Mouse (Mus musculus) spleen, adult 2 months (tissue): ENCODE measurements around the gene Edar. TPM values are rescaled to one million over a fixed set of nuclear protein-coding genes. Genes with fewer than 3 reads are reported as not detected.

Experiments used
- DNase-seq, 2 experiments: peaks; one replicate each; pipeline versions ENCODE4 v3.0.0 to v3.0.0-alpha.2; 2012 to 2021; ENCODE audit warnings: low spot score in 2 of 2, low read depth in 1 of 2
- H3K27ac ChIP-seq: fragments of 200-500 bp; 2 replicates; pipeline ENCODE4 v1.5.1; 2012; ENCODE audit warnings: low read length, inconsistent platforms; ENCODE audit not compliant: insufficient read depth
- H3K27me3 ChIP-seq: fragments of 200-500 bp; 2 replicates; pipeline ENCODE4 v1.6.1; 2012; ENCODE audit warnings: mild to moderate bottlenecking, moderate library complexity, low read length, inconsistent platforms; ENCODE audit not compliant: control insufficient read depth, insufficient read depth
- H3K36me3 ChIP-seq: fragments of 200-500 bp; 2 replicates; pipeline ENCODE4 v1.6.1; 2012; ENCODE audit warnings: mild to moderate bottlenecking, low read length, inconsistent platforms; ENCODE audit not compliant: control insufficient read depth, insufficient read depth
- H3K4me1 ChIP-seq: fragments of 200-500 bp; 2 replicates; pipeline ENCODE4 v1.6.1; 2011; ENCODE audit warnings: inconsistent platforms; ENCODE audit not compliant: control insufficient read depth, insufficient read depth, insufficient read length
- H3K4me3 ChIP-seq: fragments of 200-500 bp; 2 replicates; pipeline ENCODE4 v1.5.1; 2011; ENCODE audit warnings: mild to moderate bottlenecking, inconsistent platforms; ENCODE audit not compliant: insufficient read depth, insufficient read length; ENCODE audit errors: extremely low read depth
- CTCF ChIP-seq: fragments of 200-500 bp; IDR thresholded peaks from 2 replicates; pipeline ENCODE4 v1.5.1; 2011; ENCODE audit warnings: mild to moderate bottlenecking, inconsistent platforms; ENCODE audit not compliant: insufficient read depth, insufficient read length, insufficient replicate concordance; ENCODE audit errors: extremely low read depth
- POLR2A ChIP-seq: fragments of 200-500 bp; IDR thresholded peaks from 2 replicates; pipeline ENCODE4 v1.6.1; 2011; ENCODE audit warnings: low read depth, low read length, inconsistent platforms
- WGBS: fragments of 180-500 bp; shearing (Covaris S2); methylation state at CpG from one replicate; pipeline ENCODE4 v1.1.7; 2018; 5-methylcytosine and 5-hydroxymethylcytosine counted together
- polyA plus RNA-seq: library from polyadenylated mRNA; depleted of rRNA; stranded (reverse); fragments of >200 nt; gene quantifications from 2 replicates; pipeline ENCODE4 v1.2.3, GENCODE M21; 2012

Edar gene
- polyA plus RNA-seq, 1 experiment, result 0.72 TPM

DNA sequence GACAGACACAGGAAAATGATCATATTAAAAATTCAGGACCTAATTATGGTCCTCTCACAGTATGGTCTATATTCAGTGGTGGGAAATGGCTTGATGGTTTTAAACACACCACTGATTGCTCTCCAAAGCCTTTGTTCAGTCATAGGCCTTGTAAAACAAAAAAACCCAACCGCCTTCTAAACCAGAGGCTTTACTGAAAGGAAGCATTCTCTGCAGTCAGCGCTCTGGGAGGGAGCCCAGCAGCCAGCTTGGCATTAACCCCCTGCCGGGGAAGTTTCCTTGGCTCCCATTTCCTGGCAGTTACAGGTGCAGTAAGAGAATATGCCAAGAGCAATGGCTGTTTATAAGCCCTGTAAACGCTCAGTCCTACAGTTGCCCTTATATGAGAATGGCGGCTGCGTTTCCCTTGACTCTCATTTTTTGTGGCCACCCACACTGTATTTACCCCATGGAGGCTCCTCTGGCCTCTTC lies 74.0 kb downstream of the Edar start:
- WGBS, result 86% methylated on average over 6 of the region's 6 CpGs
- Histone ChIP-seq H3K36me3 (no peaks in the 10 kb centered on the region), H3K4me1 (no peaks in the 10 kb centered on the region), H3K4me3 (no peak overlapping the region), H3K27me3 (no peaks in the 10 kb centered on the region), H3K27ac (no peak overlapping the region)
- no peak for TF ChIP-seq CTCF
- no peak for TF ChIP-seq POLR2A
- DNase-seq, result no peak

DNA sequence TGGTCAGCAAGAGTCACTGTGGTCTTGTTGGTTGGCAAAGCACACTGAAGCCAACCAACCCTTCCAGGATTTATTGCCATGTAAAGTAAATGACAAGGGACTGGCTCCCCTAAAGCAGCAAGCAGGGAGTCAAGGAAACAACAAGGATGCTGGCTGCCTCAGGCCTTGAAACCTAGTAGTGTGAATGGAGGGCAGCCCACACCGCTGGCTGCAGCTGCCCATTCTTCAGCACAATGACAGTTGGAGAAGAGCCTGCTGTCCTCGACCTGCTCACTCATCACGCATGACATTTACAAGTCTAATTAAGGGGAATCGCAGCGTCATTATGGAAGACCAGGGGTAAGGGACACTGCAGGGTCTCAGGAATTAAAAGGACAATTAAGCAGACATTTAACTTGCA lies 74.5 kb downstream of the Edar start:
- Histone ChIP-seq H3K36me3 (no peaks in the 10 kb centered on the region), H3K4me3 (no peak overlapping the region), H3K4me1 (no peaks in the 10 kb centered on the region), H3K27me3 (no peaks in the 10 kb centered on the region), H3K27ac (no peak overlapping the region)
- DNase-seq, result no peak
- 75% methylated on average over 5 of the region's 5 CpGs for WGBS
- no peak for TF ChIP-seq CTCF
- TF ChIP-seq POLR2A, result no peak

DNA sequence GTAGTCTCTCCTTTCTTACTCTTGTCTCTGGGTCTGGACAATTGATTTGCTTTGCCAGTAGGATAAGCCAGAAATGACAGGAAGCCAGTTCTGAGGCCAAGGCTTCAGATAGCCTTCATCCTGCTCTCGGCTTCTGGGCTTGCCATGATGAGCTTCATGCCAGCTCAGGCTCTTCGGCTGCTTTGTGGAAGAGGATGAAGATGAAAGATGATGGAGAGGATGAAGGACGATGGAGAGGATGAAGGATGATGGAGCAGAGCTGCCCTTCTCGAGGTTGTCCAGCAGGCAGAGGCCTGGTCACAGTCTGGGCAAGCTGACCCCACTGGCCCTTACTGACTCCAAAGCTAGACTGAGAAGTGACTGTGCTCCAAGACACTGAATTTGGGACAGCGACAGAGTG lies 75.3 kb downstream of the Edar start:
- no peak for TF ChIP-seq POLR2A
- TF ChIP-seq CTCF, result no peak
- Histone ChIP-seq H3K27ac (no peak overlapping the region), H3K27me3 (no peaks in the 10 kb centered on the region), H3K4me1 (no peaks in the 10 kb centered on the region), H3K4me3 (no peak overlapping the region), H3K36me3 (no peaks in the 10 kb centered on the region)
- no peak for DNase-seq
- WGBS, result 88% methylated on average over 5 of the region's 5 CpGs

DNA sequence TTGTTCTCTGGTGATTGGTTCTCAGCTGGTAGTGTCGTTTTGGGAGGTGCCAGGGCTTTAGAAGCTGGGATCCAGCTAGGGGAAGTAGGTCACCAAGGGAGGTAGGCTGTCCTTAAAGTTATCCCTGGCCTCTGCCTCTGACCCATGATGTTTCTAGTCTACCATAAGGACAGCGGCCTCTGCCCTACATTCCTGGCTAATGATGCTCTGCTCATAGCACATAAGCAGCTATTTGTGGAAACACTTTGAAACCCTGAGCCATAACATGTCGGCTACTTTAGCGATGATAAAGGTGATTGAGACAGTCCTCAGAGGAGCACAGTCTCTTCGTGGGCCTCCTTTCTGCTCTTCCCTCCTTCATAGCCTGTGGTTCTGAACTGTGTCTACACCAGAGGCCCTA lies 79.6 kb downstream of the Edar start:
- 76% methylated on average over 5 of the region's 5 CpGs for WGBS
- Histone ChIP-seq H3K36me3 (no peaks in the 10 kb centered on the region), H3K27me3 (no peaks in the 10 kb centered on the region), H3K27ac (no peak overlapping the region), H3K4me3 (no peak overlapping the region), H3K4me1 (no peaks in the 10 kb centered on the region)
- DNase-seq, result no peak
- TF ChIP-seq CTCF (no peak), POLR2A (no peak)

DNA sequence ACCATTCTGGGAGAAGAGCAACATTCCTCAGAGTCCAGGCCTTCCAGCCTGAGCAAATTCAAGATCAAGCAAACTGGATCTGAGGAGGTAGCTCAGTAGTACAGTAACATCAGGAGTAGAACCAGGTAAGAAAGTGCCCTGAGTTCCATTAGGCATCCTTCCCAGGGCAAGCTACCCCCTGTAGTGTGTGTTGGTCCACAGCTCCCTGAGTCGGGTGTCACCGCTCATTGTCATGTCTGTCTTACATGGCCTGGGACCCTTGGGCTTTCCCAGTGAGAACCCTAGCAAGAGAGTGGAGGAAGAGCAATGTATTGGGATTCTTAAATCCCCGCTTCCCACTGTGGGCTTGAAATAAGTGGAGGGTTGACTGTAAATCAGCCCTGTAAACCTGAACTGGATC lies 80.3 kb downstream of the Edar start:
- 98% methylated on average over 3 of the region's 3 CpGs for WGBS
- no peaks in the 10 kb centered on the region for H3K4me1 ChIP-seq
- no peaks in the 10 kb centered on the region for H3K36me3 ChIP-seq
- TF ChIP-seq CTCF, result no peak
- no peak for TF ChIP-seq POLR2A
- H3K27ac ChIP-seq, result no peak overlapping the region
- no peak for DNase-seq
- H3K4me3 ChIP-seq, result no peak overlapping the region
- no peaks in the 10 kb centered on the region for H3K27me3 ChIP-seq

DNA sequence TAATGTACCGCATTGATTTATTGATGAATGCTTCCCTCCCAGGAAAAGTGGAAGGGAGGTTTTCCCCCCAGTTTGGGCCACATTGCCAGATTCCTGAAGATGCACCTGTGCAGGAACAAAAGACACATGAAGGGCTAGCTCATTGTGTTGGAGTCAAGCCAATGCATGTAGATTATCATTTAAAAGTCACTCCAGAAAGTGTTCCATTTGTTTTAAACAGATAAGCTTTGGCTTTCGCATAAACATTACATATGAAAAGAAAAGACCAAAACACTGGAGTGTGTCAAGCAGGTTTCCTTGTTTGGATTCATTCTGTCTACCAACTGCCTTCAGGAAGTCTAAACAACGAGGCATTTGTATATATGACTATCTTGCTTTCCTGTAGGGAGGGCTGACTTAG lies 81.0 kb downstream of the Edar start:
- Histone ChIP-seq H3K4me3 (no peak overlapping the region), H3K36me3 (no peaks in the 10 kb centered on the region), H3K27ac (no peak overlapping the region), H3K27me3 (no peaks in the 10 kb centered on the region), H3K4me1 (no peaks in the 10 kb centered on the region)
- no peak for DNase-seq
- 66% methylated on average over 3 of the region's 3 CpGs for WGBS
- no peak for TF ChIP-seq POLR2A
- TF ChIP-seq CTCF, result no peak

DNA sequence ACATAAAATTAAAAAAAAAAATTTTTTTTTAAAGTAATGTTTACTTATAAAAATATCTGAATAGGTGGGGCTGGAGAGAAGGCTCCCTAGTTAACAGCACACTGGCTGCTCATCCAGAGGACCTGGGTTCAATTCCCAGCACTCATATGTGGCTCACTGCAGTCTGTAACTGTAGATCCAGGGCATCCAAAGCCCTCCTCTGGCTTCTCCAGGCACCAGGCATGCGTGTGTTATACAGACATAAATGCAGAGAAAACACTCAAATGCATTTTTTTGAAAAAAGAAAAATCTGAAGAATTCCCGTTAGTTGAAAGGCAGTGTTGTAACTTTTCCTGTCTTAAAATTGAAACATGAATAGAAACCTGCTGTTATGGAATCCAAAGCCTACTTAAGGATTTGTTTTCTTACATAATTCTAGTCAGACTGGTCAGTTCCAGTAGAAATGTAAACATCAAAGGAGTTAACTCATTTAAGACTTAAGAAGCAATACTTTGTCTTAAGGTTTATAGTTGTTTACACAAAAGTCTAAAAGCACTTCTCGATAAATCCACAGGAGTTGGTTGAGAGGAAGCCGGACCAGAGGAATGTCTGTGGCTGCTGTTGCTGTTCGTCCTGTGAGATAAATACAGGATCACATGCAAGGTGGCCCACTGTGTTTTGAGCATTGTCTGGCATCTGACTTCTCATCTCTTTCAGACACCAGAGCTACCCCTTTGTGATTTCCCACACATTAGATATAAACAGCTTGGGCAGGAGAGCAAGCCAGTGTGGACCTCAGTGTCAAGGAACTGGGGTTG lies 89.8 kb downstream of the Edar start:
- 87% methylated on average over 5 of the region's 5 CpGs for WGBS
- no peak overlapping the region for H3K27ac ChIP-seq
- DNase-seq, result no peak
- no peaks in the 10 kb centered on the region for H3K36me3 ChIP-seq
- H3K4me1 ChIP-seq, result no peaks in the 10 kb centered on the region
- TF ChIP-seq CTCF (no peak), POLR2A (no peak)
- H3K27me3 ChIP-seq, result no peaks in the 10 kb centered on the region
- H3K4me3 ChIP-seq, result no peak overlapping the region
